22 mouse cellular contexts compared by ENCODE assay signal in the genomic region with DNA sequence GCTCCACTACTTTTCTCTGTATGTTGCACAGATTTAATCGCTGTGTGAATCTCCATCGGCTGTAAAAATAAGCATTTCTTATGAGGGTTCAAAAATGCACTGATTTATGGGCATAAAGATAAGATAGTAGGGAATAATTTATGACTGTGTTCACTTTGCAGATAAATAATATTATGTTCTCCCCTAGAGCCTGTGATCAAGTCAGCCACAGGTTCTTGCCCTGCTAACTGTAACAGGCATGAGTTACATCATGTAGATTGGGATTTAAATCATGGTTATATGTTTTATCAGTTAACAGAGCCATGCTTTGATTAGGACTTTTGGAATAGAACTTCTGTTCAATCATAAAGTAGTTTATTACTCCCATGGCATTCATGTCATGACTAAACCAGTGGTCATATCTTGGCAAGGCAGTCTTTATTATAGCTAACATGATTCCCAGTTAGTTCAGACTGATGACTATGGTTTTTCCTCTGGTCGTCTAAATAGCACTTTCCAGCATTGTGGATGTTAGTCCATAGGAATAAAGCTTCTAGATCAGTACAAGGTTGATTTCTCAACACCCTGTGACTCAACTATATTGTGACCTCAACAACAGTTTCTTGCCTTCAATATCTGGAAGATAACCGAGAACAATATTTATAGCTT.
DNase-seq lines count a peak whose midpoint lies in the region; ATAC-seq lines count a peak whose summit lies in the region.
"Had no signal": no experiment of that assay in that cellular context is flagged by ENCODE, and none has a peak within 500 bp of the region (broad histone marks: within the 10 kb centered on the region; RNA-seq: fewer than 3 reads in every experiment).

No protein-coding gene starts in this region.

- no peak for DNase-seq in kidney, postnatal 25 days
- DNase-seq in mesoderm, embryonic 11.5 days (ENCODE audit: low read depth, low spot score), result peak; percentile 2
- DNase-seq in left cerebral cortex, adult 8-10 months (ENCODE audit: low spot score in 2 of 2), result no peak
- DNase-seq: adrenal gland, adult 8-10 months; adrenal gland, postnatal 14 days; cerebellum, adult 11 months; cerebellum, adult 18-20 months; cerebellum, adult 8-10 months; cerebellum, adult 9-11 months; cerebellum, postnatal 14 days; cerebellum, postnatal 36 days; embryo, embryonic 11 days had no signal

- 0 out of 2 replicates have a peak, but pooled peaks have one; percentile 12 for ATAC-seq in kidney, embryonic 14.5 days (ENCODE audit: low FRiP score, low TSS enrichment)
- peak; percentile 91 for ATAC-seq in intestine, embryonic 16.5 days
- ATAC-seq in hindbrain, embryonic 12.5 days (ENCODE audit: low FRiP score), result no peak
- ATAC-seq: forebrain, embryonic 14.5 days; forebrain, embryonic 16.5 days had no signal

- H3K4me3 ChIP-seq in kidney, embryonic 14.5 days (ENCODE audit: low read length), result no peak overlapping the region
- no peak overlapping the region for H3K4me3 ChIP-seq in intestine, embryonic 16.5 days (ENCODE audit: low read length)
- no peak overlapping the region for H3K4me3 ChIP-seq in hindbrain, embryonic 12.5 days
- H3K4me3 ChIP-seq: embryonic facial prominence, embryonic 13.5 days; embryonic facial prominence, embryonic 15.5 days; erythroblast, embryonic 14.5 days; forebrain, embryonic 10.5 days; forebrain, embryonic 12.5 days had no signal

- H3K9me3 ChIP-seq in kidney, embryonic 14.5 days (ENCODE audit: control insufficient read depth, low read length), result no peaks in the 10 kb centered on the region
- no peaks in the 10 kb centered on the region for H3K9me3 ChIP-seq in intestine, embryonic 16.5 days (ENCODE audit: control insufficient read depth, low read length)
- H3K9me3 ChIP-seq in hindbrain, embryonic 12.5 days (replicated peaks), result no peaks in the 10 kb centered on the region
- H3K9me3 ChIP-seq: embryonic facial prominence, embryonic 13.5 days; embryonic facial prominence, embryonic 15.5 days; forebrain, embryonic 10.5 days; forebrain, embryonic 12.5 days had no signal

- no peaks in the 10 kb centered on the region for H3K27me3 ChIP-seq in kidney, embryonic 14.5 days (ENCODE audit: control insufficient read depth, insufficient read depth, low read length)
- no peaks in the 10 kb centered on the region for H3K27me3 ChIP-seq in intestine, embryonic 16.5 days (replicated peaks; ENCODE audit: control insufficient read depth, insufficient read depth, low read length)
- H3K27me3 ChIP-seq in hindbrain, embryonic 12.5 days, result no peaks in the 10 kb centered on the region
- H3K27me3 ChIP-seq: embryonic facial prominence, embryonic 13.5 days; embryonic facial prominence, embryonic 15.5 days; forebrain, embryonic 12.5 days had no signal

- H3K4me1 ChIP-seq in kidney, embryonic 14.5 days (ENCODE audit: control insufficient read depth, insufficient read depth, low read length), result no peaks in the 10 kb centered on the region
- H3K4me1 ChIP-seq in intestine, embryonic 16.5 days (ENCODE audit: control insufficient read depth, insufficient read depth, low read length), result no peaks in the 10 kb centered on the region
- no peaks in the 10 kb centered on the region for H3K4me1 ChIP-seq in hindbrain, embryonic 12.5 days
- H3K4me1 ChIP-seq: embryonic facial prominence, embryonic 13.5 days; embryonic facial prominence, embryonic 15.5 days; forebrain, embryonic 10.5 days; forebrain, embryonic 12.5 days had no signal

- H3K36me3 ChIP-seq in kidney, embryonic 14.5 days (ENCODE audit: control insufficient read depth, insufficient read depth, low read length), result no peaks in the 10 kb centered on the region
- H3K36me3 ChIP-seq in intestine, embryonic 16.5 days (ENCODE audit: control insufficient read depth, insufficient read depth, low read length), result no peaks in the 10 kb centered on the region
- H3K36me3 ChIP-seq in hindbrain, embryonic 12.5 days, result no peaks in the 10 kb centered on the region
- H3K36me3 ChIP-seq: embryonic facial prominence, embryonic 13.5 days; embryonic facial prominence, embryonic 15.5 days; forebrain, embryonic 10.5 days; forebrain, embryonic 12.5 days had no signal

- H3K9ac ChIP-seq in kidney, embryonic 14.5 days (ENCODE audit: low read depth, low read length), result no peak overlapping the region
- no peak overlapping the region for H3K9ac ChIP-seq in intestine, embryonic 16.5 days (ENCODE audit: low read depth, low read length)
- no peak overlapping the region for H3K9ac ChIP-seq in hindbrain, embryonic 12.5 days
- H3K9ac ChIP-seq: embryonic facial prominence, embryonic 13.5 days; embryonic facial prominence, embryonic 15.5 days; forebrain, embryonic 12.5 days had no signal

- 77% methylated on average over 4 of the region's 4 CpGs for WGBS in kidney, embryonic 14.5 days
- 56% methylated on average over 4 of the region's 4 CpGs for WGBS in intestine, embryonic 16.5 days
- 84% methylated on average over 4 of the region's 4 CpGs for WGBS in hindbrain, embryonic 12.5 days

- H3K4me2 ChIP-seq in kidney, embryonic 14.5 days (replicated peaks; ENCODE audit: low read depth, low read length), result no peak overlapping the region
- H3K4me2 ChIP-seq in intestine, embryonic 16.5 days (ENCODE audit: low read depth, low read length), result no peak overlapping the region
- no peak overlapping the region for H3K4me2 ChIP-seq in hindbrain, embryonic 12.5 days (replicated peaks)
- H3K4me2 ChIP-seq: embryonic facial prominence, embryonic 13.5 days; embryonic facial prominence, embryonic 15.5 days; forebrain, embryonic 12.5 days had no signal

- H3K27ac ChIP-seq in kidney, embryonic 14.5 days (ENCODE audit: low read depth, low read length), result no peak overlapping the region
- no peak overlapping the region for H3K27ac ChIP-seq in intestine, embryonic 16.5 days (ENCODE audit: low read length)
- no peak overlapping the region for H3K27ac ChIP-seq in hindbrain, embryonic 12.5 days
- H3K27ac ChIP-seq: embryonic facial prominence, embryonic 13.5 days; embryonic facial prominence, embryonic 15.5 days; forebrain, embryonic 10.5 days; forebrain, embryonic 12.5 days had no signal
